Mouse (Mus musculus) right cerebral cortex, adult 18-20 months (tissue): ENCODE data around the gene Cox15.

Experiments
- DNase-seq: peaks from one replicate; pipeline ENCODE4 v3.0.0; 2022; ENCODE audit warnings: mixed read lengths

Cox15 gene

DNA sequence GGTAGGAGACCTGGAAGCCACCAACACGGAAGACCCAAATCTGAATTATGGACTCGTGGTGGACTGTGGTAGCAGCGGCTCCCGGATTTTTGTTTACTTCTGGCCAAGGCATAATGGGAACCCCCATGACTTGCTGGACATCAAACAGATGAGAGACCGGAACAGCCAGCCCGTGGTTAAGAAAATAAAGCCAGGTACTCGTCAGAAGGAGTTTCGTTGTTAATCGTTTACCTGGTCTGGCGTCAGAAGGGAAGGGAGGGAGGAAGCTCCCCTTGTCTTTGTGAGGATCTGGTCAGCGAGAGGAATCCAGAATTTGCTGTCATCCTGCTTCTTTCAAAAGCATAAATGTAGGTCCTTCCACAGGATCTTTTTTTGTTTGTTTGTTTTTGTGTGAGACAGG lies 48.6 kb downstream of the Cox15 start:
- DNase-seq = no peak

DNA sequence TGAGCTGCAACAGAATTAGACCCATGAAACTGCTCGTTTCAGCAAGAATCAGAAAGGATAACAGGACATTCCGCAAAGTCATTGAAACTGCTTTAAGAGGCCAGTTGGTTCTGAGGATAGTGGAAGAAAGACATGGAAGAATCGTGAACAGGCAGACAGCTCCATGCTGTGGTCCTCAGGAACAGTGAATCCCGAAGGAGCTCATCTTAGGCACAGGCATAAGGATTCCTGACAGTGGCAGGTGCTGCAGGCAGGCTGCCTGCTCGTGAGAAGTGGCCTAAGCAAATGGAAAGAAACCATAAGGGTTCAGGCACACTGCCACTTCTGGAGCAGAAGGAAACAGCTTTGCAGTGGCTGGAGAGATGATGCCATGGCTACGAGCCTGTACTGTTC lies 53.0 kb downstream of the Cox15 start:
- peak; percentile 26 for DNase-seq

DNA sequence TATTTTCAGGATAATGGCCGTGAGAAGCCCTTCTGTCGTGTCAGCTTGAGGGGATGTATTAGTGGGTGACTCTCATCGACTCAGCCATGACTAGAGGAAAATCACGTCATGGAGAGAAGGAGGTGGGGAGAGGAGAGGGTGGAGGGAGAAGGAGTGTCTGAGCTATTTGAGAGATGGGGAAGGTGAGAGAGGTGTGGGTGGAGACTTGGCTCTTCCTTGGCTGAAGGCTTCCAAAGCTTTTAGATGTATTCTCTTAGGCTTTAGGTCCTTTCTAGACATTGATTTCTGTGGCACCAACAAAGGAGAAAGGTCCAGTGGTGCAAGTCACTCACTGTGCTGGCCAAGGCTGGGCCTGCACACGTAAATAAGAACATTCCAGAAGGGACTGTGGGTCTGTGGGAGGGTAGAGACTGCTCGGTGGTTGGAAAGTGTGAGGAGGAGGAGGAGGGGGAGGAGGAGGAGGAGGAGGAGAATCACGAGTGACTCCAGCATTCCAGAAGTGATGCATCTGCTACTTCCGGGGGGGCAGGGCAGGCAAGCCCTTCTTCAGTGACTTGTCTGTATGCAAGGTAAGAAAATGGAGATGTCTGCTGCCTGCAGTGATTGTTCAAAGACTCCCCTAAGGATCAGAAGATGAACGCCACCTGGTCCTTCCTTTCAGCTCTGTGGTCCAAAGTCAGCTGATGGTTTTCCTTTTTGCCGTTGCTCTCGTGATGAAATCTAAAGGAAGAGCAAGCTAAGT lies 53.6 kb downstream of the Cox15 start:
- DNase-seq = peak; percentile 66

DNA sequence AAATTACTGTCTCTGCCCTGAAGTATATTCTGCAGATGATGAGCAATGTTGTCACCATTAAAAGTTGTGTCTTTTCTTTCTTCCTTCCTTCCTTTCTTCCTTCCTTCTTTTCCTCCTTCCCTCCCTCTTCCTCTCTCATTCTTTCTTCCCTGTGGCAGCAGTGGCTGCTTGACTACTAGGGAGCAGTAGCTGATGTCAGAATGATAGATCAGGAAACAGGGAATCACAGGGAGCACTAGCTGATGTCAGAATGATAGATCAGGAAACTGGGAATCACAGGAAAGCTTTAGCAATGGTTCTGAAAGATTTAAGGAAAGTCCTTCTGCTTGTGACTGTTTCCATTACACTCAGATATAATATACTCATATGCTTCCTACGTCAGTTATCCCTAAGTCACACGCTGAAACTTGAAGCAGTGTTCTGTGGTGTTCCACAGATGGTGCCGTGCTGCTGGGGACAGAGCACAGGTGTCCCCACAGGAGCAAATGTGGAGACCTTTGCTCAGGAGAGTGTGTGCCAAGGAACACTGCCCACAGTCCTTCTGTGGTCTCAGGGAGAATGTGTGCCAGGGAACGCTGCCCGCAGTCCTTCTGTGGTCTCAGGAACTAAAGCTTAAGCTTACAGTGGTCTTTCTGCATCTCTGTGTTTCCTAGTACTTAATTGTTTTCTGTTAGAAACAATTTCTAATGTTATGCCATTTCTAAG lies 55.0 kb downstream of the Cox15 start:
- peak; percentile 23 for DNase-seq

DNA sequence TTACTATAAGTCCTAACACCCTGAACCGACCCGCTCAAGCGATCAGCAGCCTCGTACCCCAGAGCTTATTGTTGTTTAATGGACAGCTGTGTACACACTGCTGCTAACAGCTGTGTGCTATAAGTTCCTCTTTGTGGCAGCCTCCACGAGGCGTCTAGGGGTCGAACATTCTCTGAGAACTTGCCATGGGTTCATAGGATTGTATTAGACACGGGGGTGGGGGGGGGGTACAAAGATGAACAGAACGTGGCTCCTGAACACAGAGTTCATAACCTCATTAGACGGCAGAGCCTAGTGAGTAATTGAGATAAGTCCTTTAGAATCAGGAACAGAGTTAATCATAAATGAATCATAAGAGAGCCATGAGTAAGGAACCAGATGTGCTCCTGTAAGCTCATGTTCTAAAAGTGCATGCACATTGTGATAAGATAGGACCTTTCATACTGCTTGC lies 57.3 kb downstream of the Cox15 start:
- DNase-seq = no peak

DNA sequence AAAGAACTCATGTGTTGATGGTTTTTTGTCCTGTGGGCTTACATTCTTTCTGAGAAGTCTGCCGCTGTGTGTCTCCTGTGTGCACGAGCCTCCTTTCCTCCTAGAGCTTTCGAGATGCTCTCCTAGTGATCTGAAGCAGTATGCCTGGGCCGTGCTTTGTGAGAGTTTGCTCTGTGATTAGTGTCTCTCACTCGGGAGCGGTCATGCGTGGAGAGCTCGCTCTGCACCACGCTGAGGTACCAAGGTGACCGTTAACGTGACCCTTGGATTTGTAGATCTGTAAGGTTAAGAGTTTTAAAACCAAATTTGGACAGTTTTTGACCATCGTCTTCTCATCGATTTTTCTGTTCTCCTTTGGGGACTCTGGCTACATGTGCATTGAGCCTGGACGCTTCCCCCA lies 60.0 kb downstream of the Cox15 start:
- no peak for DNase-seq

DNA sequence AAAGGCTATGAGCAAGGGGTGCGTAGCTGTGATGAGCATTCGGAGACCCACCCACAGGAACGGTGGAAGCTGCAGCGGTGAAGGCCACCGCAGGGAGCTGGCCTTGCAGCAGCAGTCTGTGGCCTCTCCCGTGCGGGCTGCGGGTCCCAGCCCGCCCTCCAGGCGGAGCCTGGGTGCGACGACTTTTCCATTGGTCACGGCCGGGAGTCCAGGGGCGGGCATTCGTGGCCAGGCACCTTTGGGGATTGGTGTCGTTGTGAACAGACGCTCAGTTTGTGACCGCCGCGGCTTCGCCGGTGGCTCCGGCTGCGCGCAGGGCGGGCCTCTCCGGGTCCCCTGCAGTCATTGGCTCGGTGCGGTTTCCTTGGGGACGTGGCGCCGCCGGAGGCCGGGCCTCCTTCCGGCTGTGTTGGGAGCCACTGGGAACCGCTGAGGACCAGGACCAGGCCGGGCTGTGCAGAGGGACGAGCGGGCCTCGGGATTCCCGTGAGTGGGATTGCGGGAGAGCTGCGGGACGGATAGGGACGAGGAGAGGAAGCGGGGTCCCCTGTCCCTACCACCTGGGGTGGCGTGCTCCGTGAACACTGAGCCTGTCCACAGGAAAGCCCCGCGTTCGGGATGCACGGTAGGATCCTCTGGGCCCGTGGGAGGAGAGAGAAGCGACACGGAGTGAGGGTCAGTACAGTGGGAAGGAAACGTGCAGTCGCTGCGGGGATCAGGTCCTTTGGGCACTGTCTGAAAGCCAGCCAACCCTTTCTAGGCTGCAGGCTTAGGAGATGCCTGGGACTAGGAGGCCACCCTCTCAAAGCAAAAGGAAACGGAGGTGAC lies 63.2 kb downstream of the Cox15 start, which contains the start of gene Entpd7:
TSS of gene Entpd7 (plus strand) at position 254 of the 828 bp plus-strand sequence.
- DNase-seq = peak; percentile 98
